Mouse (Mus musculus) mammary gland, adult 2 months (tissue): ENCODE measurements around the gene Zc3h12d. TPM values are rescaled to one million over a fixed set of nuclear protein-coding genes. Genes with fewer than 3 reads are reported as not detected.

Experiments
- polyA plus RNA-seq: library from polyadenylated mRNA; depleted of rRNA; stranded (reverse); fragments of >200 nt; gene quantifications from 2 replicates; pipeline ENCODE4 v1.2.3, GENCODE M21; 2012; ENCODE audit warnings: low replicate concordance; rRNA removed

Zc3h12d gene
- polyA plus RNA-seq: 5.1 and 11.4 TPM in 2 replicates

DNA sequence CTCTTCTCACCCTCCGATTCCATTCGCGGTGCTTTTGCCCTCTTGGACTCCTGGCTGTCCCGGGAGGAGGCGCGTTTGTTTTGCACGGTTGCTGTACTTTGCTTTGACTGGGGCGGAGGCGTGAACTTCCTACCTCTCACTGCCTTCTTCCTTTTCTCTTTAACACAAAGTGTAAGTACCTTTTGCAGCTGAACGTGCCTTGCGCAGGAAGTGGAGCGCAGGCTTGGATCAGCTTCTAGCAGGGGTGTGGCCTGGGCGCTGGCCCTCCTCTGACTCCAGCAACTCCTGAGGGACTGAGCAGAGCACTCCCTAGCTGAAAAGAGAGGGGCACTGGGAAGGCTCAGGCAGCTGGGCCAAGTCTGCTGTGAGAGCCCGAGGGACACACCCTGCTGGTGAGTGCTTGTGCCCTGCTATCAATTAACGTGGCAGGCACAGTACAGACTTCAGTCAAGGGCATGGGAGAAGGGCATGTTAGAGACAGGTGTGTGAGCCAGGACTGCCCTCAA lies at the start of gene Zc3h12d:
TSS of gene Zc3h12d (plus strand) at position 300 of the 506 bp plus-strand sequence.

DNA sequence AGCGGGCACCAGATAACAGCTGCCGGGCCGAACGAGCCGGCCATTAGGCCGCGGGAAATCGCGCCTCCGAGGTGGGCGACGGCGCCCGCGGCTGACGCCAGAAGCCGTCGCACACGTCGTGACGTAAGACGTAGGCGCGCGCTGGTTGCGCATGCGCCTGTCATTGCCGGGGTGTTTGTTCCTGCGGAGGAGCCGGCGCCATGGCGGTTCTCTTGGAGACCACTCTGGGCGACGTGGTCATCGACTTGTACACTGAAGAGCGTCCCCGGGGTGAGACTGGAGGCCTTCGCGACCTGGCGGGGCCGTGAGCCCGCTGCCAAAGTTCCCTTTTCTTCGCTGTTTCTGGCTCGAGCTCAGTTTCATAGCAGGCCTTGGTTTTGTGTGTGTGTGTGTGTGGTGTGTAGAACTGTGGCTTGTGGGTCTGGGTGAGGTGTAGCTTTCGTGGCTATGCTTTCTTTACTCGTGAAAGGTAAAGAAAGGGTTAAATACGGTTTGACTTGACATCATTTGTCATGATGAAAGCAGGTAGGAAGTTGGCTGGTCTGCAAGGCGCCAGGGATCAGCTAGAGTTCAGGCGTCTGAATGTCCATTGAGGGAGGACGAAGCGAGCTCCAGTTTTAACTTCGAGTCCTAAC lies 39.4 kb upstream of the Zc3h12d start, which contains the start of the genes Ginm1 and Ppil4:
TSS of gene Ginm1 (minus strand) at position 74 of the 635 bp plus-strand sequence.
TSS of gene Ppil4 (plus strand) at position 141 of the 635 bp plus-strand sequence.

Other genes with a start within 250 kb of the Zc3h12d start
- 3.4 and 8.5 TPM in 2 replicates for gene Lrp11, start 242.7 kb upstream of the Zc3h12d start, polyA plus RNA-seq
- 3.3 and 9.9 TPM in 2 replicates for gene Nup43, start 165.0 kb upstream of the Zc3h12d start, polyA plus RNA-seq
- gene Pcmt1, start 151.3 kb upstream of the Zc3h12d start, polyA plus RNA-seq: 20.0 and 25.5 TPM in 2 replicates
- gene Lats1, start 151.3 kb upstream of the Zc3h12d start, polyA plus RNA-seq: 10.5 and 18.6 TPM in 2 replicates
- gene Katna1, start 106.5 kb upstream of the Zc3h12d start, polyA plus RNA-seq: 1.6 and 3.3 TPM in 2 replicates
- gene Ginm1, start 39.6 kb upstream of the Zc3h12d start, polyA plus RNA-seq: 44.3 and 57.9 TPM in 2 replicates
- gene Ppil4, start 39.6 kb upstream of the Zc3h12d start, polyA plus RNA-seq: 4.3 and 6.9 TPM in 2 replicates
- 24.8 and 62.1 TPM in 2 replicates for gene Tab2, start 123.8 kb downstream of the Zc3h12d start, polyA plus RNA-seq